Mouse (Mus musculus): ENCODE measurements around the gene Nrxn1. TPM values are rescaled to one million over a fixed set of nuclear protein-coding genes. Genes with fewer than 3 reads are reported as not detected.
A peak's percentile ranks its signal among the peaks of the same experiment; 100 is the strongest.

Nrxn1 gene
- total and polyA plus RNA-seq, 3 experiments = 2.0 to 2.7 (median 2.1) TPM

DNA sequence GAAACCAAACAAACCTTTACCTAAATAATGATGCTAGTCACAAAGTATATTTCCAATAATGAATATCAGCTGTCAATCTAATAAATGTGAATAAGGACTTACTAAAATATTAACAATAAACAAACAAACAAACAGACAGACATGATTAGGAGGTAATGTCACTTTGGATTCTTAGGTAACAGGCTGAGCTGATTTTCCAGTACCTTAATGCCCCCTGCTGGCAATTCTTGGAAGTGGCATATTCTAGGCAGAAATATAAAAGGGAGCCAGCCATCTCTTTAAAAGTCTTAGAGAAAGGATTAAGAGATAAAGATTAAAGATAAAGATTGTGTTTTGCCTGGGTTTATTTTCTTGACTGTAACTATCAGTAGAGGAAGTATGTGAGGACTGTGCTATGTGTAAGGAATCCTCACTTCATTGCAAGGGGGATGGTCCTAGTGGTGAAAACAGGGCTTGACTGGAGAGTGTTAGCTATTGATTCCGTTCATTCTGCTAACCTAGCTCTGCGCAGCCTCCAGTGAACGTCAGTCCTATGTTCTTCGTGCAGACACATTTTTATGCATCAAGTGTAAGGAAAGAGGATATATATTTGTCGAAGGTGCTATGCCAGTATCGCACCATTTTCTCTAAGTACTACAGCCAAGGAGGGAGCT lies 591.7 kb downstream of the Nrxn1 start:
- Histone ChIP-seq H3K4me1 (ENCODE audit: control insufficient read depth, insufficient read depth, low read length) (no peaks in the 10 kb centered on the region), H3K27me3 (ENCODE audit: control insufficient read depth, insufficient read depth, low read length) (no peaks in the 10 kb centered on the region), H3K4me3 (no peak overlapping the region), H3K79me2 (replicated peaks; ENCODE audit: control insufficient read depth, insufficient read depth, low read length) (no peaks in the 10 kb centered on the region), H3K9ac (ENCODE audit: low read depth, low read length) (no peak overlapping the region), H3K36me3 (ENCODE audit: control insufficient read depth, insufficient read depth, low read length) (no peaks in the 10 kb centered on the region), H3K27ac (no peak overlapping the region)
- TF ChIP-seq EP300 (IDR thresholded peaks at IDR 0.05; ENCODE audit: insufficient read depth, low read depth, low read length) = no peak
- TF ChIP-seq CTCF (IDR thresholded peaks at IDR 0.05) = peak; percentile 81
- no peak for TF ChIP-seq POLR2A (IDR thresholded peaks at IDR 0.05; ENCODE audit: insufficient read depth, low read depth, low read length)
- peak in 1 of 2 experiments; percentile 22 for DNase-seq
- WGBS = 45% methylated on average over 6 of the region's 6 CpGs
- intact Hi-C loops (cut with DNase I) = loop anchor here (2.0 to 5.0 kb wide), 3 partner anchors 846 to 1849 kb away; no protein-coding TSS in a partner anchor

DNA sequence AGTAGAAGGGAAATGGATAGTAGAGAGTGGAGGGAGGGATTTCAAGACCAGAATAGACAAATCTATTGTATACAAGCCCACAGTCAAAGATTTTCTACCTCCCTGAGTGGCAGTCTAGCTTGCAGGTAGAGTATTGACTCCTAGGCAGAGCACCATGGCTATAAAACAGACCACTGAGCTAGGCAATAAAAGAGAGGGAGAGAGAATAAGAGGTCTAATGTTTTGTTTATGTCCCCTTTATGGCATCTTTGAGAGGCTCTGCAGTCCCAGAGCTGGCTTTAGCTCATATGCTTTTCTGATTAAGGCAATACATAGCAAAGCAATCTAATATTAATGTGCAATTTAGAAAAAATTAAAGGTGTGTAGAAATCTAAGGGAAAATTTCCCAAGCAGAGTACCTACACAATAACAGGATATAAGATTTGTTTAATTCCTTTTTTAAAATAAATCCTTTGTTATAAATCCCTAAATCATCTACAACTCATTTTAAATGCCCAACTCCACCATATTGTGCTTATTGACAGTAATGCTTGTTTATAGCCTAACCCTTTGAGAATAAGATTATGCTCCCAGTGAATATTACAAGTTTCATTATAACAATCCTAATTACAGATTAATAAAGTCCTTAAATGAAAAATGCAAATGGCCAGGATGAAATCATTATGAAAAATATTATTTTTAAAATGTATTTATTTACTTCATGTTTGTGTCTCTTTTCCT lies 613.2 kb downstream of the Nrxn1 start:
- TF ChIP-seq CTCF (IDR thresholded peaks at IDR 0.05) (no peak), POLR2A (IDR thresholded peaks at IDR 0.05; ENCODE audit: insufficient read depth, low read depth, low read length) (no peak), EP300 (IDR thresholded peaks at IDR 0.05; ENCODE audit: insufficient read depth, low read depth, low read length) (no peak)
- no peaks in the 10 kb centered on the region for H3K79me2 ChIP-seq (replicated peaks; ENCODE audit: control insufficient read depth, insufficient read depth, low read length)
- H3K36me3 ChIP-seq (ENCODE audit: control insufficient read depth, insufficient read depth, low read length) = no peaks in the 10 kb centered on the region
- H3K4me1 ChIP-seq (ENCODE audit: control insufficient read depth, insufficient read depth, low read length) = no peaks in the 10 kb centered on the region
- H3K9ac ChIP-seq (ENCODE audit: low read depth, low read length) = no peak overlapping the region
- no peak overlapping the region for H3K4me3 ChIP-seq
- DNase-seq = no peak
- no peak overlapping the region for H3K27ac ChIP-seq
- intact Hi-C loops (cut with DNase I) = no loop called here
- H3K27me3 ChIP-seq (ENCODE audit: control insufficient read depth, insufficient read depth, low read length) = no peaks in the 10 kb centered on the region

DNA sequence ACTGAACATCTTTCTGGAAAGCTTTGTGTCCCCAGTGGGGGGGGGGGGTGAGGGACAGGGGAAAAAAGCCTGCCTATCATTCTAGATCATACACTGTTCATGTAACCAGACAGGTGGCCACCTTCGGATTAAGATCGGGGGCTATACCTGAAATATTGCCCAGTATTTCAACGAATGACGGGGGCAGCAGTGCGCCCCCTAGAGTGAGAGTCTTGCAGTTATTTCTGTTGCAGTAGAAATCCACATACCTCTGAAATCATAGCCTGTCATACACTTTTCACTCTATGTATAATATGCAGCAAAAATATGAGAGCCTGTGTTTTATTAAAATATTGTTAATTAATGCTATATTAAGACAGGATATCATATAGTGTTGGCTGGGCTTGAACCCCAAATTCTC lies 636.1 kb downstream of the Nrxn1 start:
- DNase-seq = no peak
- intact Hi-C loops (cut with DNase I) = no loop called here
- Histone ChIP-seq H3K4me3 (no peak overlapping the region), H3K4me1 (ENCODE audit: control insufficient read depth, insufficient read depth, low read length) (peaks cover 2% of the 10 kb centered on the region; the same call in 1 of the 2 replicates), H3K79me2 (replicated peaks; ENCODE audit: control insufficient read depth, insufficient read depth, low read length) (no peaks in the 10 kb centered on the region), H3K27me3 (ENCODE audit: control insufficient read depth, insufficient read depth, low read length) (peaks cover 11% of the 10 kb centered on the region), H3K27ac (no peak overlapping the region), H3K36me3 (ENCODE audit: control insufficient read depth, insufficient read depth, low read length) (no peaks in the 10 kb centered on the region), H3K9ac (ENCODE audit: low read depth, low read length) (no peak overlapping the region)
- 32% methylated on average over 5 of the region's 5 CpGs for WGBS
- TF ChIP-seq CTCF (IDR thresholded peaks at IDR 0.05) (no peak), EP300 (IDR thresholded peaks at IDR 0.05; ENCODE audit: insufficient read depth, low read depth, low read length) (no peak), POLR2A (IDR thresholded peaks at IDR 0.05; ENCODE audit: insufficient read depth, low read depth, low read length) (no peak)

DNA sequence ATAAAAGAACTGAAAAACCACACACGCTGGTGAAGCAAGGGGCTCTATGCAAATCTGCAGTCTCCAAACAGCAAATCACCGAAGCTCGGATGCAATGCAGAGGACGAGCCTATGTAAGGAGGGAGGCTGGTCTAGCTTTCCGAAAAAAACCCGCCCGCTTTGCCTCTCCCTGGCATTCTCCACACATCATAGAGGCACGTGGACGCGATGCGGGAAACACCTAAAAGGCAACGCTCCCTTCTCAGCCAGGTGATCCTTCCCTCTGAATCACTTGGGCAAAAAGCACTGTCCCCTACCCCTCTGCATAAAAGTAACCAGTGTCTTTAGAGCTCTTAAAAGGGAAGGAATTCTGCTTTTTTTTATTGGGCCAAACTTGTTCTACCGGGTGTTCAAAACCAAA lies 637.0 kb downstream of the Nrxn1 start:
- under 1% methylated on average over 13 of the region's 13 CpGs for WGBS
- no peaks in the 10 kb centered on the region for H3K79me2 ChIP-seq (replicated peaks; ENCODE audit: control insufficient read depth, insufficient read depth, low read length)
- TF ChIP-seq CTCF (IDR thresholded peaks at IDR 0.05) (no peak), EP300 (IDR thresholded peaks at IDR 0.05; ENCODE audit: insufficient read depth, low read depth, low read length) (no peak), POLR2A (IDR thresholded peaks at IDR 0.05; ENCODE audit: insufficient read depth, low read depth, low read length) (no peak)
- intact Hi-C loops (cut with DNase I) = no loop called here
- H3K9ac ChIP-seq (ENCODE audit: low read depth, low read length) = no peak overlapping the region
- H3K4me1 ChIP-seq (ENCODE audit: control insufficient read depth, insufficient read depth, low read length) = peaks cover 2% of the 10 kb centered on the region; the same call in 1 of the 2 replicates
- no peaks in the 10 kb centered on the region for H3K36me3 ChIP-seq (ENCODE audit: control insufficient read depth, insufficient read depth, low read length)
- H3K27me3 ChIP-seq (ENCODE audit: control insufficient read depth, insufficient read depth, low read length) = peaks cover 11% of the 10 kb centered on the region
- no peak for DNase-seq
- H3K27ac ChIP-seq = no peak overlapping the region
- H3K4me3 ChIP-seq = no peak overlapping the region

DNA sequence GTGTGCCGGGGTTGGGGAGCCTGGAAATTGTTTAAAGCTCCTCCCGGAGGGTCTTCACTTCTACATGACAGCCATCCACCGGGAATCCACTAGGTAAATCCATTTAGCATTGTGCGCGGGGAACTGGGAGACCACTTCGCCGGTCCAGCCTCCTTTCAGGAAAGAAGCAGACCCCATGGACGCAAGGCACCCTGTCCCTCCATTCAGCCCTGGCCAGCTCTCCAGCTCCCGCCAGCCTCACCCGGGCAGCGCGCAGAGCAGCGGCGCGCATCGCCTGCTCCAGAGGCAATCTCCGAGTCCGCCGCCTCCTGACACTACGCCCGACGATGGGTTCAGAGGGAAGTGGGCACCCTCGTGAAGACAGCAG lies 637.5 kb downstream of the Nrxn1 start:
- no peak overlapping the region for H3K4me3 ChIP-seq
- H3K4me1 ChIP-seq (ENCODE audit: control insufficient read depth, insufficient read depth, low read length) = peaks cover 2% of the 10 kb centered on the region; the same call in 1 of the 2 replicates
- under 1% methylated on average over 23 of the region's 23 CpGs for whole genome bisulfite sequencing
- TF ChIP-seq POLR2A (IDR thresholded peaks at IDR 0.05; ENCODE audit: insufficient read depth, low read depth, low read length) (no peak), EP300 (IDR thresholded peaks at IDR 0.05; ENCODE audit: insufficient read depth, low read depth, low read length) (no peak), CTCF (IDR thresholded peaks at IDR 0.05) (no peak)
- H3K27ac ChIP-seq = no peak overlapping the region
- peaks cover 11% of the 10 kb centered on the region for H3K27me3 ChIP-seq (ENCODE audit: control insufficient read depth, insufficient read depth, low read length)
- intact Hi-C loops (cut with DNase I) = no loop called here
- H3K79me2 ChIP-seq (replicated peaks; ENCODE audit: control insufficient read depth, insufficient read depth, low read length) = no peaks in the 10 kb centered on the region
- no peak for DNase-seq
- H3K9ac ChIP-seq (ENCODE audit: low read depth, low read length) = no peak overlapping the region
- no peaks in the 10 kb centered on the region for H3K36me3 ChIP-seq (ENCODE audit: control insufficient read depth, insufficient read depth, low read length)
